Mouse (Mus musculus) hindbrain, embryonic 16.5 days (tissue): Measurements from ENCODE around the gene Efcab11. TPM values are rescaled to one million over a fixed set of nuclear protein-coding genes. Genes with fewer than 3 reads are reported as not detected.

Experiments used
- ATAC-seq: fragments of 200-750 bp; cut with Nextera tagmentation; 2 replicates; pipeline ENCODE4 v1.8.0; 2017; ENCODE audit warnings: moderate TSS enrichment, moderate library complexity
- H3K27ac ChIP-seq: fragments of 300-500 bp; sonication (generic); 2 replicates; pipeline ENCODE4 v1.5.1; 2014; ENCODE audit warnings: low read depth, mild to moderate bottlenecking, control low read depth, low read length, moderate library complexity
- H3K27me3 ChIP-seq: fragments of 300-500 bp; sonication (generic); replicated peaks from 2 replicates; pipeline ENCODE4 v1.6.1; 2014; ENCODE audit warnings: low read length; ENCODE audit not compliant: control insufficient read depth, insufficient read depth
- H3K36me3 ChIP-seq: fragments of 300-500 bp; sonication (generic); 2 replicates; pipeline ENCODE4 v1.6.1; 2014; ENCODE audit warnings: mild to moderate bottlenecking, low read length, moderate library complexity, mixed read lengths; ENCODE audit not compliant: control insufficient read depth, insufficient read depth
- H3K4me1 ChIP-seq: fragments of 300-500 bp; sonication (generic); 2 replicates; pipeline ENCODE4 v1.6.1; 2014; ENCODE audit warnings: low read depth, low read length; ENCODE audit not compliant: control insufficient read depth, insufficient read depth
- H3K4me2 ChIP-seq: fragments of 300-500 bp; sonication (generic); 2 replicates; pipeline ENCODE4 v1.6.1; 2014; ENCODE audit warnings: mild to moderate bottlenecking, low read length, control low read depth, moderate library complexity
- H3K4me3 ChIP-seq: fragments of 300-500 bp; sonication (generic); 2 replicates; pipeline ENCODE4 v1.5.1; 2014; ENCODE audit warnings: mild to moderate bottlenecking, low read length, control low read depth, moderate library complexity
- H3K9ac ChIP-seq: fragments of 300-500 bp; sonication (generic); 2 replicates; pipeline ENCODE4 v1.6.1; 2014; ENCODE audit warnings: low read depth, mild to moderate bottlenecking, control low read depth, low read length, moderate library complexity
- H3K9me3 ChIP-seq: fragments of 300-500 bp; sonication (generic); 2 replicates; pipeline ENCODE4 v1.6.1; 2014; ENCODE audit warnings: mild to moderate bottlenecking, low read length, moderate library complexity; ENCODE audit not compliant: control insufficient read depth
- WGBS: fragments of 180-500 bp; shearing (Covaris S2); extraction: QIAGEN DNeasy Blood & Tissue Kit; methylation state at CpG from one replicate; pipeline ENCODE4 v1.1.7; 2014; 5-methylcytosine and 5-hydroxymethylcytosine counted together
- polyA plus RNA-seq: library from polyadenylated mRNA; unstranded; fragments of >200 nt; fragmentation: Nextera tagmentation; extraction: Ambion mirVana; gene quantifications from 2 replicates; pipeline ENCODE4 v1.2.1, GENCODE M21; 2015

Efcab11 gene
- polyA plus RNA-seq, 1 experiment from 2014 or later, result 4.9 TPM

DNA sequence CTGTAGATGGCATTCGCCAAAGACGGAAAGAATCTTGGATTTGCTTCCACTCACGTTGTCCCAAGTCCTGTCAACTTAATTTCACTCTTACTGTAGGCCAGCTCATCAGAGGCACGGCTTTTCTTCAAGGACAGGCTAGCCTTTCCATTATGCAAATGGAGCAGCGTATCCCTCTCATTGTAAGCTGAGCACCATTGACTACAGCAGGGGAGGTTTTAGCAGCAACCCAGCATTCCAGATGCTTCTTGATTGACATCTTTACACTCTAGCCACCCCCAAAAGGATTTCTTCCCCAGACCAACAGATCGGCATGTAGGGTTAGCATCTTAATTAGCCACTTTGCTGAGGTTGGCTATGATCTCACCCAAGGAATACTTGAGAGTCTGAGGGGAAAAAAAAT lies 231.8 kb downstream of the Efcab11 start:
- H3K4me3 ChIP-seq, result no peak overlapping the region
- H3K27ac ChIP-seq, result no peak overlapping the region
- no peaks in the 10 kb centered on the region for H3K4me1 ChIP-seq
- no peak overlapping the region for H3K9ac ChIP-seq
- no peaks in the 10 kb centered on the region for H3K27me3 ChIP-seq
- 33% methylated on average over 6 of the region's 6 CpGs for WGBS
- ATAC-seq, result no peak
- no peak overlapping the region for H3K4me2 ChIP-seq
- no peaks in the 10 kb centered on the region for H3K36me3 ChIP-seq
- H3K9me3 ChIP-seq, result no peaks in the 10 kb centered on the region

DNA sequence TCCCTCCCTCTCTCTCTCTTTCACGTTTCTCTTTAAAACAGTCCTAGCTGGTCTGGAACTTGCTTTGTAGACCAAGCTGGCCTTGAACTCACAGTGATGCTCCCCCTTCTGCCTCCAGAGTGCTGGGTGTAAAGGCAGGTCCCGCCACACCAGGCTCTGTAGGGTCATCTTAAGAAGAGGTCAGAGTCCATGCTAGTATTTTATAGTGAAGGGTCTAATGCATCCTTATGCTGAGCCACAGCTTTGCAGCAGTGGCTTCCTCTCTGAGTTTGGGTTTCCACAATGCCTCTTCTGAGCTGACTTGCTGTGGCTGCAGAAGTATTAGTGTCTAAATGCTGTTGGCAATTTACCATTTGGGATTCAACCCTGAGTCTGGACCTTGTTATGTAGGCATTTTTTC lies 234.5 kb downstream of the Efcab11 start:
- WGBS, result 69% methylated on average over 2 of the region's 2 CpGs
- H3K9me3 ChIP-seq, result peaks cover 6% of the 10 kb centered on the region; the same call in 1 of the 2 replicates
- H3K36me3 ChIP-seq, result no peaks in the 10 kb centered on the region
- H3K27me3 ChIP-seq, result no peaks in the 10 kb centered on the region
- no peak overlapping the region for H3K27ac ChIP-seq
- H3K9ac ChIP-seq, result no peak overlapping the region
- ATAC-seq, result no peak
- no peak overlapping the region for H3K4me2 ChIP-seq
- no peaks in the 10 kb centered on the region for H3K4me1 ChIP-seq
- H3K4me3 ChIP-seq, result no peak overlapping the region

DNA sequence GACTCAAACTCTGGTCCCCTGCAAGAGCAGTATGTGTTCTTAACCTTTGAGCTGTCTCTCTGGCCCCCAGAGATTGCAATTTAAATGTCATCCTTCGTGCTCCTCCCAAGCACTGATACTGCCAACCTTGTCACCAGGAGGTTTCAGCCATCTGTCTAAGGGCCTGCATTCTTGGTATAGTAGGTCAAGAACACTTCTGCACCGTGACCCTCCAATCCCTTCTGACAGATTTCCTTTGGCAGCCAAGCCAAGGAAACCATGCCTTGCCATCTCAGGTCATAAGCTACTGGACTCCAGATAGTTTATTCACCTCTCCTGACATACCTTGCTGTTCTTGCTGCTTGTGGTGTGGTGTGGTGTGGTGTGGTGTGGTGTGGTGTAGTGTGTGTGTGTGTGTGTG lies 235.5 kb downstream of the Efcab11 start:
- Histone ChIP-seq H3K27ac (no peak overlapping the region), H3K4me3 (no peak overlapping the region), H3K9ac (no peak overlapping the region), H3K9me3 (peaks cover 6% of the 10 kb centered on the region; the same call in 1 of the 2 replicates), H3K36me3 (no peaks in the 10 kb centered on the region), H3K4me1 (no peaks in the 10 kb centered on the region), H3K4me2 (no peak overlapping the region), H3K27me3 (no peaks in the 10 kb centered on the region)
- no peak for ATAC-seq
- WGBS, result 76% methylated on average over 2 of the region's 2 CpGs

DNA sequence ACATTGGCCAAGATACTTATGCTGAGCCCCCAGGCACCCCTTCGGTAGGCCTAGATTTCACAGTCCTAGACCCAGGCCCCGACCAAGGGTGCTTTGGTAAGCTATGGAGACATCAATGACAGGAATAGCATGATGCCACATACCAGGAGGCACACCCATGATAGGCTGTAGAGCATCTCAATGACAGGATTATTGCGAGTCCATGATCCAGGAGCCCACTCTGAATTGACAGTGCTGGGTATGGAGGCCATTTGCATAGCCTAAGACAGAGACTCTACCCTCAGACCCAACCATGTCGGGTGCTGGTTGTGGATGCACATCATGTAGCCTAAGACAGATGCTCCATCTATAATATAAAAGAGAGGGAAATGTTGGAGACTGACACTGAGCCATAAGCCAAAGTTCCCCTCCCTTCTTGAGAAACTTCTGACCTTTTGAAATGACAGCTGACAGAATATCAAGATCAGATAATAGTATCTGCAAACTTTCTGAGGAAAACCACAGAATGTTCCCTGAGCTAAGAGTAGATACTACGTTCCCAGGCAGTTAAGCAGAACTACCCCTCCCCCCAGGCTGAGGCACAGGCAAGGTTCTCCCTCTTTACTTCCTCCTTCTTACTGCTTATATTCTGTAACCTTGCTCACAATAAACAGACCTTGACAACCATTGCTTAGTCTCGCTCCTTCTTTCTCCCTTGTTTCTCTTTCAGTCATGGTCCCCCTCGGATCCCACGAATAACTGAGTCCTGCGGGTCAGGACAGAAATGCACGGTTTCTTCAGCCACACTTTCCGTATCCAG lies 237.5 kb downstream of the Efcab11 start:
- Histone ChIP-seq H3K36me3 (no peaks in the 10 kb centered on the region), H3K9ac (no peak overlapping the region), H3K27me3 (no peaks in the 10 kb centered on the region), H3K9me3 (peaks cover 6% of the 10 kb centered on the region; the same call in 1 of the 2 replicates), H3K4me2 (no peak overlapping the region), H3K4me1 (no peaks in the 10 kb centered on the region), H3K27ac (no peak overlapping the region), H3K4me3 (no peak overlapping the region)
- whole genome bisulfite sequencing, result 90% methylated on average over 11 of the region's 11 CpGs
- ATAC-seq, result no peak

DNA sequence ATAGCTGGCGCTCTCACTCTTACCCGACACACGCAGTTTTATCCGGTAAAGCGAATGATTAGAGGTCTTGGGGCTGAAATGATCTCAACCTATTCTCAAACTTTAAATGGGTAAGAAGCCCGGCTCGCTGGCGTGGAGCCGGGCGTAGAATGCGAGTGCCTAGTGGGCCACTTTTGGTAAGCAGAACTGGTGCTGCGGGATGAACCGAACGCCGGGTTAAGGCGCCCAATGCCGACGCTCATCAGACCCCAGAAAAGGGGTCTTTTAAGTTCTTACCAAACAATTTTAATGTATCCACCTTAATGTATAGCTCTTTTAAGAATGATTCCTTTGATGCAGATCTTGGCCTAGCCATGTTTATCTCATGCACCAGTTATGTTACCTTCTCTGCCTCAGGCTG lies 238.8 kb downstream of the Efcab11 start:
- Histone ChIP-seq H3K9me3 (peaks cover 6% of the 10 kb centered on the region; the same call in 1 of the 2 replicates), H3K4me2 (no peak overlapping the region), H3K9ac (no peak overlapping the region), H3K4me3 (no peak overlapping the region), H3K36me3 (no peaks in the 10 kb centered on the region), H3K4me1 (peaks cover 7% of the 10 kb centered on the region), H3K27me3 (no peaks in the 10 kb centered on the region), H3K27ac (no peak overlapping the region)
- 98% methylated on average over 18 of the region's 18 CpGs for WGBS
- ATAC-seq, result no peak

DNA sequence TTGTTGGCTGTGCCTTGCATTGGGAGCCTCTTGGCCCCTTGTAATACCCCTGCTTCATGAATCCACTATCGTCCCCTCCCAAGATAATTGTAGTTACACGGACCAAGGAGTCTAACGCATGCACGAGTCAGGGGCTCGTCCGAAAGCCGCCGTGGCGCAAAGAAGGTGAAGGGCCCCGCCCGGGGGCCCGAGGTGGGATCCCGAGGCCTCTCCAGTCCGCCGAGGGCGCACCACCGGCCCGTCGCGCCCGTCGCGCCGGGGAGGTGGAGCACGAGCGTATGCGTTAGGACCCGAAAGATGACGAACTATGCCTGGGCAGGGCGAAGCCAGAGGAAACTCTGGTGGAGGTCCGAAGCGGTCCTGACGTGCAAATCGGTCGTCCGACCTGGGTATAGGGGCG lies 239.3 kb downstream of the Efcab11 start:
- 96% methylated on average over 37 of the region's 37 CpGs for WGBS
- ATAC-seq, result peak; percentile 69; the same call in 1 of the 2 replicates
- Histone ChIP-seq H3K36me3 (no peaks in the 10 kb centered on the region), H3K4me1 (peaks cover 12% of the 10 kb centered on the region), H3K9me3 (peaks cover 6% of the 10 kb centered on the region; the same call in 1 of the 2 replicates), H3K9ac (no peak overlapping the region), H3K4me3 (no peak overlapping the region), H3K27ac (no peak overlapping the region), H3K4me2 (no peak overlapping the region), H3K27me3 (no peaks in the 10 kb centered on the region)

Other genes with a start within 250 kb of the Efcab11 start
- 46.7 and 49.2 TPM in 2 replicates for gene Tdp1, start 78 bp upstream of the Efcab11 start, polyA plus RNA-seq
- 1.1 and 1.5 TPM in 2 replicates for gene Kcnk13, start 80.1 kb upstream of the Efcab11 start, polyA plus RNA-seq
- gene Psmc1, start 225.7 kb upstream of the Efcab11 start, polyA plus RNA-seq, result 276 and 284 TPM in 2 replicates